9 mouse cellular contexts compared by ENCODE assay signal in the genomic region with DNA sequence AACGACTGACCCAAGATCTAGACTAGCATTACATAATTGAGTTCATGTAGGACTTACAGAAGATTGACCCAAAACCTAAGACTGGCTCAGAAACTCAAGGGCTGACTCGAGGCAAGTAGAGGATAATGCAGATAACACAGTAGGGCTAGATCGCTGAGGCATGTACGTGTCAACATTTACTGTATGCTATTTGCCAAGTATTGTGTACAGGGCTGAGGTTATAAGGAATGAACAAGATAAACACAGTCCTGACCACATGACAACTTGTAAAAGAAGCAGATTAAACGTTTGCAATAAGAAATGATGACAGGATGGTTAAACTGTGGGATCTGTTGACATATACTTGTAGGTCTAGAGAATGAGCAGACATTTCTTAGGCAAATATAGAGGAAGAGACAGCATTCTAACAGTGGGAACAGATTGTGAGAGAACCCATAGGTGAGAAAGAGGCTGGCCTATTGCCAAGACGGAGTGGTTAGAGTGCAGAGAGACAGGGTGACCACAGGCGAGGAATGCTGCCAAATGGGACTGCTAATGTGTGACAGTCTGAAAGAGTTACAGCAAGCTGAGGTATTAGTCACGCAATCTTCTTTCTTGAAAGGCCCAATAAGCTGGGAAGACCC.
DNase-seq lines count a peak whose midpoint lies in the region; ATAC-seq and TF ChIP-seq lines count a peak whose summit lies in the region.
"Had no signal": no experiment of that assay in that cellular context is flagged by ENCODE, and none has a peak within 500 bp of the region (broad histone marks: within the 10 kb centered on the region; RNA-seq: fewer than 3 reads in every experiment).

No protein-coding gene starts in this region.

- no peak for TF ChIP-seq CTCF in C2C12 (IDR thresholded peaks at IDR 0.05; ENCODE audit: control insufficient read depth, insufficient read depth, insufficient read length)
- no peak for TF ChIP-seq CTCF in brain, embryonic 14.5 days (IDR thresholded peaks at IDR 0.05; ENCODE audit: borderline replicate concordance, extremely low read depth, insufficient read depth, insufficient read length)
- no peak for TF ChIP-seq CTCF in layer of hippocampus, adult 2 months (conservative IDR thresholded peaks at IDR 0.05)

- H3K27me3 ChIP-seq in kidney, embryonic 16.5 days (ENCODE audit: insufficient read depth, low read length): no peaks in the 10 kb centered on the region
- no peaks in the 10 kb centered on the region for H3K27me3 ChIP-seq in C2C12 (ENCODE audit: control insufficient read depth, insufficient read depth, insufficient read length)
- H3K27me3 ChIP-seq in lung, embryonic 15.5 days: no peaks in the 10 kb centered on the region
- H3K27me3 ChIP-seq: limb, embryonic 12.5 days had no signal

- no peaks in the 10 kb centered on the region for H3K36me3 ChIP-seq in kidney, embryonic 16.5 days (ENCODE audit: insufficient read depth, low read length)
- no peaks in the 10 kb centered on the region for H3K36me3 ChIP-seq in C2C12 (ENCODE audit: control insufficient read depth, insufficient read depth)
- no peaks in the 10 kb centered on the region for H3K36me3 ChIP-seq in lung, embryonic 15.5 days
- H3K36me3 ChIP-seq: limb, embryonic 12.5 days had no signal

- no peaks in the 10 kb centered on the region for H3K79me3 ChIP-seq in C2C12 (ENCODE audit: low read depth)

- peak; percentile 48 for DNase-seq in kidney, postnatal 14 days
- peak; percentile 66 for DNase-seq in brain, embryonic 14.5 days (ENCODE audit: low read depth)
- no peak for DNase-seq in layer of hippocampus, adult 18-20 months (ENCODE audit: low spot score in 2 of 2)
- DNase-seq in layer of hippocampus, adult 2 months (ENCODE audit: low spot score in 2 of 2): no peak
- DNase-seq: adrenal gland, postnatal 10 days had no signal

- ATAC-seq in kidney, embryonic 16.5 days (ENCODE audit: low FRiP score, low TSS enrichment): no peak
- ATAC-seq in lung, embryonic 15.5 days (ENCODE audit: borderline replicate concordance, extremely low read depth, low FRiP score, low TSS enrichment): peak; percentile 46

- no peak overlapping the region for H3ac ChIP-seq in C2C12 (ENCODE audit: control insufficient read depth, insufficient read length, low read depth)

- H3K4me2 ChIP-seq in kidney, embryonic 16.5 days (replicated peaks; ENCODE audit: low read depth, low read length): no peak overlapping the region
- no peak overlapping the region for H3K4me2 ChIP-seq in lung, embryonic 15.5 days
- H3K4me2 ChIP-seq: limb, embryonic 12.5 days had no signal

- H3K9ac ChIP-seq in kidney, embryonic 16.5 days (replicated peaks; ENCODE audit: low read length): no peak overlapping the region
- no peak overlapping the region for H3K9ac ChIP-seq in lung, embryonic 15.5 days
- H3K9ac ChIP-seq: limb, embryonic 12.5 days had no signal

- no peak overlapping the region for H3K27ac ChIP-seq in kidney, embryonic 16.5 days (ENCODE audit: low read length)
- no peak overlapping the region for H3K27ac ChIP-seq in lung, embryonic 15.5 days
- no peak overlapping the region for H3K27ac ChIP-seq in layer of hippocampus, adult 2 months
- H3K27ac ChIP-seq: limb, embryonic 12.5 days had no signal

- no peak for TF ChIP-seq POLR2A in brain, embryonic 14.5 days (IDR thresholded peaks at IDR 0.05; ENCODE audit: borderline replicate concordance, extremely low read depth, insufficient read depth, insufficient read length, poor library complexity, severe bottlenecking)

- WGBS in kidney, embryonic 16.5 days: 60% methylated on average over 8 of the region's 8 CpGs
- 23% methylated on average over 8 of the region's 8 CpGs for WGBS in lung, embryonic 15.5 days

- no peak overlapping the region for H3K4me3 ChIP-seq in kidney, embryonic 16.5 days (ENCODE audit: low read length)
- H3K4me3 ChIP-seq in C2C12 (ENCODE audit: insufficient read depth, poor library complexity, severe bottlenecking): no peak overlapping the region
- no peak overlapping the region for H3K4me3 ChIP-seq in lung, embryonic 15.5 days
- no peak overlapping the region for H3K4me3 ChIP-seq in layer of hippocampus, adult 2 months
- H3K4me3 ChIP-seq: limb, embryonic 12.5 days had no signal

- H3K9me3 ChIP-seq in kidney, embryonic 16.5 days (ENCODE audit: low read length): no peaks in the 10 kb centered on the region
- H3K9me3 ChIP-seq in lung, embryonic 15.5 days: no peaks in the 10 kb centered on the region
- H3K9me3 ChIP-seq: limb, embryonic 12.5 days had no signal

- H3K79me2 ChIP-seq in C2C12 (ENCODE audit: control insufficient read depth, insufficient read depth): no peaks in the 10 kb centered on the region

- no peaks in the 10 kb centered on the region for H3K4me1 ChIP-seq in kidney, embryonic 16.5 days (ENCODE audit: insufficient read depth, low read length)
- H3K4me1 ChIP-seq in lung, embryonic 15.5 days: peaks cover 7% of the 10 kb centered on the region; the same call in 1 of the 2 replicates
- H3K4me1 ChIP-seq: limb, embryonic 12.5 days had no signal

TF ChIP-seq in C2C12, 6 proteins besides CTCF, POLR2A, EP300 and RAD21:
- TF ChIP-seq MAX (IDR thresholded peaks at IDR 0.05): no peak
- TF ChIP-seq CEBPB (IDR thresholded peaks at IDR 0.05; ENCODE audit: low read depth): peak; percentile 38

Comparison
In these comparisons a context has a peak if more than half of its experiments do, and no peak if none do; other contexts are left out.
1. DNase-seq: peak in kidney, postnatal 14 days (single experiment) and brain, embryonic 14.5 days (single experiment); none in layer of hippocampus, adult 18-20 months (0 of 2) and layer of hippocampus, adult 2 months (0 of 2).